Mouse (Mus musculus) liver, embryonic 12.5 days (tissue): Measurements from ENCODE around the gene Fbxw7. TPM values are rescaled to one million over a fixed set of nuclear protein-coding genes. Genes with fewer than 3 reads are reported as not detected.

Experiments
- ATAC-seq: fragments of 200-750 bp; cut with Nextera tagmentation; 2 replicates; pipeline ENCODE4 v1.8.0; 2017; ENCODE audit warnings: moderate number of reproducible peaks, mild to moderate bottlenecking, moderate library complexity
- H3K27ac ChIP-seq: fragments of 300-500 bp; sonication (generic); 2 replicates; pipeline ENCODE4 v1.5.1; 2016; ENCODE audit warnings: mild to moderate bottlenecking
- H3K27me3 ChIP-seq: fragments of 300-500 bp; sonication (generic); replicated peaks from 2 replicates; pipeline ENCODE4 v1.6.1; 2016; ENCODE audit warnings: mild to moderate bottlenecking, moderate library complexity
- H3K36me3 ChIP-seq: fragments of 300-500 bp; sonication (generic); 2 replicates; pipeline ENCODE4 v1.6.1; 2016; ENCODE audit warnings: mild to moderate bottlenecking, moderate library complexity
- H3K4me1 ChIP-seq: fragments of 300-500 bp; sonication (generic); 2 replicates; pipeline ENCODE4 v1.6.1; 2016
- H3K4me2 ChIP-seq: fragments of 300-500 bp; sonication (generic); 2 replicates; pipeline ENCODE4 v1.6.1; 2016; ENCODE audit warnings: mild to moderate bottlenecking, moderate library complexity
- H3K4me3 ChIP-seq: fragments of 300-500 bp; sonication (generic); 2 replicates; pipeline ENCODE4 v1.5.1; 2016; ENCODE audit warnings: mild to moderate bottlenecking, moderate library complexity
- H3K9ac ChIP-seq: fragments of 300-500 bp; sonication (generic); 2 replicates; pipeline ENCODE4 v1.6.1; 2016; ENCODE audit warnings: mild to moderate bottlenecking, moderate library complexity
- H3K9me3 ChIP-seq: fragments of 300-500 bp; sonication (generic); replicated peaks from 2 replicates; pipeline ENCODE4 v1.6.1; 2016; ENCODE audit warnings: mild to moderate bottlenecking, moderate library complexity
- WGBS: fragments of 180-500 bp; shearing (Covaris S2); methylation state at CpG from one replicate; pipeline ENCODE4 v1.1.7; 2016; ENCODE audit not compliant: insufficient replicate concordance; 5-methylcytosine and 5-hydroxymethylcytosine counted together
- polyA plus RNA-seq: library from polyadenylated mRNA; unstranded; fragments of >200 nt; fragmentation: Nextera tagmentation; extraction: Ambion mirVana; gene quantifications from 2 replicates; pipeline ENCODE4 v1.2.1, GENCODE M21; 2016

The Fbxw7 gene
- polyA plus RNA-seq, 1 experiment from 2014 or later: 4.9 TPM

DNA sequence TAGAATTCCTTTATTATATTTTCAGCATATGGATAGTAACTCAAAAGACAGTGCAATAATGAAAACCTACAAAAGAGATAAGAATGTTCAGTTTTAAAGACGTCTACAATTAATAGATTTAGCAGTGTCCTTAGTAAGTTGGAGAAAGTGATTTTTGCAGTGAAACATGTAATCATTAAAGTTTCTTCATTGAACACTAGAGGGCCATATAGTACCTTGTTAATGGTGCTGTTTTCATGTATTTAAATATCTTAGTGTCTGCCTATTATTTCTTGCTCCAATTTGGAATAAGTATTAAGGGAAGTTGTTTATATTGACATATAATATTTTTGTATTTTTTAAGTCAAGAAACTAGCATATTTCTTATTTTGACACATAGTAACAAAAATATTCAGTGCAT, 99.2 kb downstream of the Fbxw7 start:
- Histone ChIP-seq H3K4me3 (no peak overlapping the region), H3K9me3 (no peaks in the 10 kb centered on the region)

GRCm38 (mm10) chr3:84917903-84918679, 103.0 kb downstream of the Fbxw7 start:
- no peak overlapping the region for H3K9ac ChIP-seq
- no peaks in the 10 kb centered on the region for H3K36me3 ChIP-seq

More for the DNA sequence above, 99.2 kb downstream of the Fbxw7 start:
- 41% methylated on average over 1 of the region's 1 CpGs for WGBS
- Histone ChIP-seq H3K27ac (no peak overlapping the region), H3K27me3 (no peaks in the 10 kb centered on the region), H3K36me3 (no peaks in the 10 kb centered on the region), H3K4me2 (no peak overlapping the region), H3K4me1 (0 out of 2 replicates have a peak, but pooled peaks cover 4% of the 10 kb centered on the region), H3K9ac (no peak overlapping the region)
- no peak for ATAC-seq

GRCm38 (mm10) chr3:84921704-84922420, 106.8 kb downstream of the Fbxw7 start:
- Histone ChIP-seq H3K4me1 (peaks cover 11% of the 10 kb centered on the region), H3K27ac (no peak overlapping the region), H3K9ac (no peak overlapping the region), H3K36me3 (no peaks in the 10 kb centered on the region), H3K4me3 (no peak overlapping the region), H3K27me3 (no peaks in the 10 kb centered on the region), H3K9me3 (no peaks in the 10 kb centered on the region), H3K4me2 (no peak overlapping the region)
- 50% methylated on average over 6 of the region's 6 CpGs for WGBS
- no peak for ATAC-seq

More at GRCm38 (mm10) chr3:84917903-84918679, 103.0 kb downstream of the Fbxw7 start:
- H3K4me2 ChIP-seq: no peak overlapping the region
- H3K27ac ChIP-seq: no peak overlapping the region
- WGBS: 72% methylated on average over 9 of the region's 9 CpGs
- H3K27me3 ChIP-seq: no peaks in the 10 kb centered on the region
- no peak overlapping the region for H3K4me3 ChIP-seq
- H3K4me1 ChIP-seq: peaks cover 7% of the 10 kb centered on the region
- no peaks in the 10 kb centered on the region for H3K9me3 ChIP-seq
- no peak for ATAC-seq

DNA sequence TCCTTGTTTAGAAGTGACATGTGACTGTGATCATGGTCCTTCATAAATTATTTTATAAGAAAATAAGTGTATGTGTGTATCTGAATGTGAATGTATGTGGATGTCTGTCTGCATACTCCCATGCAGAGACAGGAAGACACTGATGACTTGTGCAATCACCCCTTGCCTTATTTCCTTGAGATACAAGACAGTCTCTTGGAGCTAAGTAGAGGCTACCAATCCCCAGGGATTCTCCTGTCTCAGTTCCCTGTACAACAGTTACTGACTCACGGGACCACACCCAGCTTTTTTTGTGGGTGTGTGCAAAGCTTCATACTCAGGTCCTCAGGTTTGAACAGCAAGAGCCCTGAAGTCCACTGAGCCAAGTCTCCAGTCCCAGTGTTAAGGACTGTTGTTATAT, 108.2 kb downstream of the Fbxw7 start:
- Histone ChIP-seq H3K27me3 (no peaks in the 10 kb centered on the region), H3K9me3 (no peaks in the 10 kb centered on the region), H3K4me1 (peaks cover 8% of the 10 kb centered on the region), H3K27ac (no peak overlapping the region), H3K4me2 (no peak overlapping the region), H3K4me3 (no peak overlapping the region), H3K36me3 (no peaks in the 10 kb centered on the region), H3K9ac (no peak overlapping the region)
- 45% methylated on average over 1 of the region's 1 CpGs for WGBS
- no peak for ATAC-seq

GRCm38 (mm10) chr3:84923670-84924069, 108.6 kb downstream of the Fbxw7 start:
- whole genome bisulfite sequencing: 75% methylated on average over 1 of the region's 1 CpGs
- ATAC-seq: no peak
- Histone ChIP-seq H3K4me3 (no peak overlapping the region), H3K27ac (no peak overlapping the region), H3K9ac (no peak overlapping the region), H3K4me2 (no peak overlapping the region), H3K27me3 (no peaks in the 10 kb centered on the region), H3K4me1 (peaks cover 8% of the 10 kb centered on the region), H3K36me3 (no peaks in the 10 kb centered on the region), H3K9me3 (no peaks in the 10 kb centered on the region)

DNA sequence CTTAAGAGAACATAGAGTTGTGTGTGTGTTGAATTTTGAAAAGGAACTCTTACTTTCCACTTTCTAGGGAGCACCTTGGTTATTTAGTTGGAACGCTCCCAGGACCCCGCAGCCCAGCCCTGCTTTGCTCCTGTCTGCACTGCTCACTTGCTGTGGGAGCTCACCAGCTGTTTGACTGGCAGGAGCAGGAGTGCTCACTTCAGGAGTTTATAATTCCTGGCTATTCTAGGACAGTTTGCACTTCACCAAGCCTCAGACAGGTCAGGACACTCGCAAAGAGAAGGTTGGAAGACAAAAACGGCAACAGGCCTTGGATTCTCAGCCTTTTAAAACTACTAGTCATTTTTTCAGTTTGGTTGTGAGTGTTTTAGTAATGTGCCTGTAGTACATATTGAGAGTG, 110.2 kb downstream of the Fbxw7 start:
- no peak overlapping the region for H3K4me2 ChIP-seq
- H3K9ac ChIP-seq: no peak overlapping the region
- H3K4me1 ChIP-seq: peaks cover 8% of the 10 kb centered on the region
- no peak overlapping the region for H3K27ac ChIP-seq
- WGBS: 87% methylated on average over 4 of the region's 4 CpGs
- no peak overlapping the region for H3K4me3 ChIP-seq
- H3K9me3 ChIP-seq: no peaks in the 10 kb centered on the region
- no peaks in the 10 kb centered on the region for H3K36me3 ChIP-seq
- ATAC-seq: no peak
- no peaks in the 10 kb centered on the region for H3K27me3 ChIP-seq

- Histone ChIP-seq H3K4me2 (no peak overlapping the region), H3K9me3 (no peaks in the 10 kb centered on the region), H3K4me1 (peaks cover 8% of the 10 kb centered on the region), H3K36me3 (no peaks in the 10 kb centered on the region), H3K4me3 (no peak overlapping the region), H3K9ac (no peak overlapping the region), H3K27ac (no peak overlapping the region), H3K27me3 (no peaks in the 10 kb centered on the region)
- 83% methylated on average over 5 of the region's 5 CpGs for WGBS
- no peak for ATAC-seq
Observed at GRCm38 (mm10) chr3:84926140-84926539, 111.1 kb downstream of the Fbxw7 start.

- no peak for ATAC-seq
- no peaks in the 10 kb centered on the region for H3K9me3 ChIP-seq
- H3K27ac ChIP-seq: no peak overlapping the region
- peaks cover 8% of the 10 kb centered on the region for H3K4me1 ChIP-seq
- H3K4me2 ChIP-seq: no peak overlapping the region
- WGBS: 78% methylated on average over 8 of the region's 8 CpGs
- H3K9ac ChIP-seq: no peak overlapping the region
- H3K4me3 ChIP-seq: no peak overlapping the region
- no peaks in the 10 kb centered on the region for H3K36me3 ChIP-seq
- no peaks in the 10 kb centered on the region for H3K27me3 ChIP-seq
Observed at GRCm38 (mm10) chr3:84927168-84927794, 112.2 kb downstream of the Fbxw7 start.

DNA sequence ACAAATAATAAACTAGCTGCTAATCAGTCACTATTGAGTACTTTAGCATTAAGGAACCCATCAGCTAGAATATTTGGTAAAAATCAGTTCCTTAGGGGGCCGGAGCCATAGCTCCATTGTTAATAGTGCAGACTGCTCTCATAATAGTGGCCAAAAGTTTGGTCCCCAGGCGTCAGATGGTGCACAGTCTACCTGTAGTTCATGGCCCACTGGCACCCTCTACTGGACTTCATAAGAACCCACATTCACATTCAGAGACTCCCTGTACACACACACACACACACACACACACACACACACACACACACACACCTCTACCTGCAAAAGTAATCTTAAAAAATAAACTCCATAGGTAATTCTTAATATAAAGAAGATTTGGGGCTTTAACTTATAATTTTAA, 112.8 kb downstream of the Fbxw7 start:
- Histone ChIP-seq H3K4me3 (no peak overlapping the region), H3K27ac (no peak overlapping the region), H3K9ac (no peak overlapping the region), H3K27me3 (no peaks in the 10 kb centered on the region), H3K4me1 (peaks cover 6% of the 10 kb centered on the region), H3K4me2 (no peak overlapping the region), H3K9me3 (no peaks in the 10 kb centered on the region), H3K36me3 (no peaks in the 10 kb centered on the region)
- WGBS: 78% methylated on average over 2 of the region's 2 CpGs
- ATAC-seq: no peak

DNA sequence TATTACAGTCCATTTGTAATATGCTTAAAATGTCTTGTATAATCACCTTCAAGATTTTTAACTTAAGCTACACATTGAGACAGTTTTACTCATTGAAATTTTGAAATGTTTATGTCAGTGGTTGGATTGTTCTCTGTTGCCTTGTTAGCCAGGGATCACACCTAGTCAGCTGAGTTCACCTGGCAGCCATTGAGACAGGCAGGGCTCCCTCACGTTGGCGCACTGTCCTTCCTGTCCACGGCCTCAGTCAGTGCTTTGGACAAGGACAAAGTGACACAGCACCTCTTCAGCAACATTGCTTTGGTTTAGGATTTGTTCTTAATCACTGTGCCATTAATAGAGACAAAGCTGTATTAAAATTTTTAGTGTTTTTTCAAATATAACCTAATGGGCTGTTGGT, 114.1 kb downstream of the Fbxw7 start:
- no peak for ATAC-seq
- WGBS: 76% methylated on average over 3 of the region's 3 CpGs

DNA sequence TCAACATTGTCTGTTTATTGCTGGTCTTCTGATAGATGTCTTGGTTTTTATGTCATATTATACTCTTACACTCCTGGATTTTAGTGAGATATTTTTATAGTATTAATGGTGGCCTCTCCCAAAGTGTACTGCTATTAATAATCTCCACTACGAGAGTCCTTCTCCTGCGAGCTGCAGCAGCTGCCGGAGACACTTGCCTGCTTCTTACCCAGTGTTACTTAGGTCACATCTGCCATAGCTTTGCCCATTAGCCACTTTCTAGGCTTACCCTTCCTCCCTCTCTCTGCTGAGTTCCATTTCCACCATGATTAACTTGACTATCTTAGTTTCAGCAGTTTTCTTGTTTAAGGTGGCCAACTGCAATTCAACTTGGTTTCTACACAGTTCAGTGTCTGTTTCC, 115.6 kb downstream of the Fbxw7 start:
- 83% methylated on average over 3 of the region's 3 CpGs for WGBS
- Histone ChIP-seq H3K27ac (no peak overlapping the region), H3K4me1 (no peaks in the 10 kb centered on the region; the same call in 1 of the 2 replicates), H3K4me3 (no peak overlapping the region), H3K4me2 (no peak overlapping the region), H3K9ac (no peak overlapping the region), H3K36me3 (no peaks in the 10 kb centered on the region), H3K9me3 (no peaks in the 10 kb centered on the region), H3K27me3 (no peaks in the 10 kb centered on the region)
- ATAC-seq: no peak

More for the DNA sequence above, 114.1 kb downstream of the Fbxw7 start:
- Histone ChIP-seq H3K9ac (no peak overlapping the region), H3K36me3 (no peaks in the 10 kb centered on the region), H3K4me2 (no peak overlapping the region), H3K27me3 (no peaks in the 10 kb centered on the region), H3K4me1 (no peaks in the 10 kb centered on the region; the same call in 1 of the 2 replicates), H3K27ac (no peak overlapping the region), H3K9me3 (no peaks in the 10 kb centered on the region), H3K4me3 (no peak overlapping the region)

- Histone ChIP-seq H3K27ac (no peak overlapping the region), H3K4me1 (peaks cover 10% of the 10 kb centered on the region), H3K9me3 (no peaks in the 10 kb centered on the region), H3K9ac (no peak overlapping the region), H3K27me3 (no peaks in the 10 kb centered on the region), H3K36me3 (no peaks in the 10 kb centered on the region), H3K4me3 (no peak overlapping the region), H3K4me2 (no peak overlapping the region)
- 60% methylated on average over 1 of the region's 1 CpGs for WGBS
- no peak for ATAC-seq
Observed at GRCm38 (mm10) chr3:84935729-84936128, 120.7 kb downstream of the Fbxw7 start.
